Mouse (Mus musculus) layer of hippocampus, adult 9-10 months (tissue): ENCODE data around the gene Ddx56.
"Not testable (repeated sequence)": the region's sequence is repeated elsewhere in the genome, so short reads cannot be mapped to it uniquely, and the experiment has no call there.

Experiments used
- DNase-seq: peaks from one replicate; pipeline ENCODE4 v3.0.0; 2022; ENCODE audit warnings: low spot score

The Ddx56 gene

GRCm38 (mm10) chr11:6261434-6262082 is 6.0 kb downstream of the Ddx56 start:
- peak; percentile 50 for DNase-seq

GRCm38 (mm10) chr11:6259413-6259812 is 8.2 kb downstream of the Ddx56 start:
- DNase-seq = no peak

GRCm38 (mm10) chr11:6256490-6257072 is 11.0 kb downstream of the Ddx56 start:
- no peak for DNase-seq

- not testable (repeated sequence) for DNase-seq
Observed at GRCm38 (mm10) chr11:6254602-6255001, 13.0 kb downstream of the Ddx56 start.

GRCm38 (mm10) chr11:6252824-6253223 is 14.7 kb downstream of the Ddx56 start:
- DNase-seq = no peak

GRCm38 (mm10) chr11:6252248-6252647 is 15.3 kb downstream of the Ddx56 start:
- no peak for DNase-seq

GRCm38 (mm10) chr11:6244707-6245106 is 22.9 kb downstream of the Ddx56 start:
- DNase-seq = no peak

- DNase-seq = no peak
Observed at GRCm38 (mm10) chr11:6233025-6233424, 34.5 kb downstream of the Ddx56 start.

- DNase-seq = no peak
Observed at GRCm38 (mm10) chr11:6230012-6230411, 37.6 kb downstream of the Ddx56 start, which contains the start of gene Npc1l1. TSS of gene Npc1l1 (minus strand) at chr11:6230143.

- no peak for DNase-seq
Observed at GRCm38 (mm10) chr11:6224541-6225229, 42.9 kb downstream of the Ddx56 start.

- DNase-seq = no peak
Observed at GRCm38 (mm10) chr11:6222187-6222586, 45.4 kb downstream of the Ddx56 start.

GRCm38 (mm10) chr11:6219967-6220366 is 47.6 kb downstream of the Ddx56 start:
- DNase-seq = no peak

GRCm38 (mm10) chr11:6218189-6218896 is 49.2 kb downstream of the Ddx56 start:
- DNase-seq = no peak

- DNase-seq = no peak
Observed at GRCm38 (mm10) chr11:6216834-6217233, 50.7 kb downstream of the Ddx56 start.
